Mouse (Mus musculus) forebrain, embryonic 14.5 days (tissue): ENCODE data around the gene Pga5. TPM values are rescaled to one million over a fixed set of nuclear protein-coding genes. Genes with fewer than 3 reads are reported as not detected.

Source experiments
- ATAC-seq: fragments of 200-750 bp; cut with Nextera tagmentation; 2 replicates; pipeline ENCODE4 v1.8.0; 2017; ENCODE audit warnings: mild to moderate bottlenecking, moderate library complexity
- DNase-seq: peaks from one replicate; pipeline ENCODE4 v3.0.0-alpha.2; 2015; ENCODE audit warnings: low spot score
- H3K27ac ChIP-seq: fragments of 300-500 bp; sonication (generic); 2 replicates; pipeline ENCODE4 v1.5.1; 2014; ENCODE audit warnings: low read depth, mild to moderate bottlenecking, control low read depth, low read length, moderate library complexity
- H3K27me3 ChIP-seq: fragments of 300-500 bp; sonication (generic); replicated peaks from 2 replicates; pipeline ENCODE4 v1.6.1; 2014; ENCODE audit warnings: low read length, control low read depth, mixed read lengths; ENCODE audit not compliant: control insufficient read depth, insufficient read depth
- H3K36me3 ChIP-seq: fragments of 300-500 bp; sonication (generic); 2 replicates; pipeline ENCODE4 v1.6.1; 2014; ENCODE audit warnings: low read length, control low read depth; ENCODE audit not compliant: control insufficient read depth, insufficient read depth
- H3K4me1 ChIP-seq: fragments of 300-500 bp; sonication (generic); 2 replicates; pipeline ENCODE4 v1.6.1; 2014; ENCODE audit warnings: antibody characterized with exemption, low read length, control low read depth; ENCODE audit not compliant: control insufficient read depth, insufficient read depth
- H3K4me2 ChIP-seq: fragments of 300-500 bp; sonication (generic); 2 replicates; pipeline ENCODE4 v1.6.1; 2014; ENCODE audit warnings: mild to moderate bottlenecking, control low read depth, low read length
- H3K4me3 ChIP-seq: fragments of 300-500 bp; sonication (generic); 2 replicates; pipeline ENCODE4 v1.5.1; 2014; ENCODE audit warnings: low read depth, low read length, control low read depth
- H3K9ac ChIP-seq: fragments of 300-500 bp; sonication (generic); 2 replicates; pipeline ENCODE4 v1.6.1; 2014; ENCODE audit warnings: mild to moderate bottlenecking, low read length, control low read depth, moderate library complexity
- H3K9me3 ChIP-seq: fragments of 300-500 bp; sonication (generic); replicated peaks from 2 replicates; pipeline ENCODE4 v1.6.1; 2016; ENCODE audit warnings: low read length, control low read depth, mixed read lengths; ENCODE audit not compliant: control insufficient read depth
- WGBS: fragments of 180-500 bp; shearing (Covaris S2); extraction: QIAGEN DNeasy Blood & Tissue Kit; methylation state at CpG from one replicate; pipeline ENCODE4 v1.1.7; 2014; 5-methylcytosine and 5-hydroxymethylcytosine counted together
- polyA plus RNA-seq: library from polyadenylated mRNA; unstranded; fragments of >200 nt; fragmentation: Nextera tagmentation; extraction: Ambion mirVana; gene quantifications from 2 replicates; pipeline ENCODE4 v1.2.1, GENCODE M21; 2014

Gene Pga5
- polyA plus RNA-seq, 1 experiment from 2014 or later: not detected

DNA sequence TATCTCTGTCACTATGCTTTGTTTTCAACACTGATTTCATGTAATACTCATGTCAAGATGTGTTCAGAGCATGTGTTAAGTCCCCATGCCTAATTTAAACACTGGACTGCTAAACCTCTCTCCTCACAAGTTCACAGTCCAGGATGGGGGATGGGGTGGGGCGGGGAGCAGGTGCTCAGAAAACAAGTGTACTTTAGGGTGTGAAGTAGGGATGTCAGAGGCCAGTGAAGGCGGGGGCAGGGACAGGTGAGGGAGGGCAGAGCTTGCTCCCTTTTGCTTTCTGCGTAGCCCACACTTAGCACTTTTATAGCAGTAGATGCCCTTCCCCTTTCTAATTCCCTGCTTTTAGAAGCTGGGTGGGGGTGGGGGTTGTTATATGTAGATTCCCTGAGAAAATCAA, 12.8 kb downstream of the Pga5 start:
- DNase-seq: no peak
- Histone ChIP-seq H3K4me2 (no peak overlapping the region), H3K9me3 (no peaks in the 10 kb centered on the region), H3K27ac (no peak overlapping the region), H3K4me1 (no peaks in the 10 kb centered on the region), H3K4me3 (no peak overlapping the region), H3K9ac (no peak overlapping the region), H3K36me3 (no peaks in the 10 kb centered on the region), H3K27me3 (no peaks in the 10 kb centered on the region)
- ATAC-seq: 0 out of 2 replicates have a peak, but pooled peaks have one; percentile 20
- WGBS: 58% methylated on average over 3 of the region's 3 CpGs

DNA sequence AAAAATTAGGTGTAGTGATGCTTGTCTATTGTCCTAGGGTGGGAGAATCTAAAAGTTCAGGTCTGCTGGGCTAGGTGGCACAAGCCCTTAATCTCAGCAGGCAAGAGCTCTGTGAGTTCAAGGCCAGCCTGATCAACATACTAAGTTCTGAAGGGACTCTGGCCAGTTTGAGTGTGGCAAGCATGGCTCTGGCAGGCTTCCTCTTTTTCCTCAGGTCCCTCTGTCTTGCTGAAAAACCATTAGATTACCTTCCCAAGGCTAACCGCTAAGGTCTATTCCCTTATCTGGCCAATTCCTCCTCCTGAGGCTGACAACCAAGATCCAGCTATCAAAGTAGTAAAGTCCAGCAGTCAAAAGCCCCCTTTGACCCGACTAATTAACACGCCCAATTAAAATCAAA, 15.2 kb downstream of the Pga5 start:
- Histone ChIP-seq H3K9ac (no peak overlapping the region), H3K4me2 (no peak overlapping the region), H3K27ac (no peak overlapping the region), H3K27me3 (no peaks in the 10 kb centered on the region), H3K4me3 (no peak overlapping the region), H3K36me3 (no peaks in the 10 kb centered on the region), H3K9me3 (no peaks in the 10 kb centered on the region), H3K4me1 (no peaks in the 10 kb centered on the region)
- no peak for ATAC-seq
- WGBS: 76% methylated on average over 3 of the region's 3 CpGs
- DNase-seq: no peak

- no peak for ATAC-seq
- Histone ChIP-seq H3K9ac (no peak overlapping the region), H3K4me1 (no peaks in the 10 kb centered on the region), H3K27ac (no peak overlapping the region), H3K36me3 (no peaks in the 10 kb centered on the region), H3K27me3 (no peaks in the 10 kb centered on the region), H3K4me2 (no peak overlapping the region), H3K4me3 (no peak overlapping the region), H3K9me3 (no peaks in the 10 kb centered on the region)
- no peak for DNase-seq
- 90% methylated on average over 2 of the region's 2 CpGs for WGBS
These were observed 16.0 kb downstream of the Pga5 start for GRCm38 (mm10) chr19:10661919-10662318.

- no peaks in the 10 kb centered on the region for H3K4me1 ChIP-seq
- DNase-seq: no peak
- WGBS: 78% methylated on average over 5 of the region's 5 CpGs
- ATAC-seq: no peak
- H3K9ac ChIP-seq: no peak overlapping the region
- no peak overlapping the region for H3K27ac ChIP-seq
- H3K27me3 ChIP-seq: no peaks in the 10 kb centered on the region
- no peaks in the 10 kb centered on the region for H3K9me3 ChIP-seq
- no peaks in the 10 kb centered on the region for H3K36me3 ChIP-seq
- H3K4me3 ChIP-seq: no peak overlapping the region
- H3K4me2 ChIP-seq: no peak overlapping the region
These were observed 16.5 kb downstream of the Pga5 start for GRCm38 (mm10) chr19:10661373-10661772.

- 77% methylated on average over 2 of the region's 2 CpGs for WGBS
- H3K36me3 ChIP-seq: no peaks in the 10 kb centered on the region
- no peaks in the 10 kb centered on the region for H3K9me3 ChIP-seq
- H3K4me2 ChIP-seq: no peak overlapping the region
- DNase-seq: no peak
- no peak overlapping the region for H3K9ac ChIP-seq
- H3K4me3 ChIP-seq: no peak overlapping the region
- no peak overlapping the region for H3K27ac ChIP-seq
- no peaks in the 10 kb centered on the region for H3K27me3 ChIP-seq
- no peaks in the 10 kb centered on the region for H3K4me1 ChIP-seq
- no peak for ATAC-seq
These were observed 19.5 kb downstream of the Pga5 start for GRCm38 (mm10) chr19:10658406-10658805.

- Histone ChIP-seq H3K4me2 (no peak overlapping the region), H3K36me3 (no peaks in the 10 kb centered on the region), H3K4me3 (no peak overlapping the region), H3K4me1 (no peaks in the 10 kb centered on the region), H3K27ac (no peak overlapping the region), H3K9ac (no peak overlapping the region), H3K27me3 (no peaks in the 10 kb centered on the region), H3K9me3 (no peaks in the 10 kb centered on the region)
- ATAC-seq (no peak), DNase-seq (no peak)
- WGBS: 87% methylated on average over 5 of the region's 5 CpGs
These were observed 20.1 kb downstream of the Pga5 start for GRCm38 (mm10) chr19:10657742-10658141.

- H3K36me3 ChIP-seq: no peaks in the 10 kb centered on the region
- ATAC-seq: no peak
- H3K27ac ChIP-seq: no peak overlapping the region
- no peak overlapping the region for H3K9ac ChIP-seq
- DNase-seq: no peak
- no peaks in the 10 kb centered on the region for H3K4me1 ChIP-seq
- 64% methylated on average over 3 of the region's 3 CpGs for WGBS
- H3K27me3 ChIP-seq: no peaks in the 10 kb centered on the region
- no peak overlapping the region for H3K4me2 ChIP-seq
- no peaks in the 10 kb centered on the region for H3K9me3 ChIP-seq
- H3K4me3 ChIP-seq: no peak overlapping the region
These were observed 21.8 kb downstream of the Pga5 start for GRCm38 (mm10) chr19:10656058-10656457.

- WGBS: 82% methylated on average over 8 of the region's 8 CpGs
- Histone ChIP-seq H3K4me3 (no peak overlapping the region), H3K9me3 (no peaks in the 10 kb centered on the region), H3K9ac (no peak overlapping the region), H3K27ac (no peak overlapping the region), H3K4me2 (no peak overlapping the region), H3K27me3 (no peaks in the 10 kb centered on the region), H3K36me3 (no peaks in the 10 kb centered on the region), H3K4me1 (no peaks in the 10 kb centered on the region)
- DNase-seq: no peak
- no peak for ATAC-seq
These were observed 29.7 kb downstream of the Pga5 start for GRCm38 (mm10) chr19:10648156-10648555.

- Histone ChIP-seq H3K4me3 (no peak overlapping the region), H3K27ac (no peak overlapping the region), H3K4me1 (no peaks in the 10 kb centered on the region), H3K4me2 (no peak overlapping the region), H3K9ac (no peak overlapping the region), H3K36me3 (no peaks in the 10 kb centered on the region), H3K9me3 (no peaks in the 10 kb centered on the region), H3K27me3 (no peaks in the 10 kb centered on the region)
- 87% methylated on average over 2 of the region's 2 CpGs for WGBS
- ATAC-seq (no peak), DNase-seq (no peak)
These were observed 32.3 kb downstream of the Pga5 start for GRCm38 (mm10) chr19:10645616-10646015.
